Mouse (Mus musculus): Measurements from ENCODE around the gene Fto. TPM values are rescaled to one million over a fixed set of nuclear protein-coding genes. Genes with fewer than 3 reads are reported as not detected.

The Fto gene
- polyA plus RNA-seq, 1 experiment from 2014 or later: 16.8 TPM

DNA sequence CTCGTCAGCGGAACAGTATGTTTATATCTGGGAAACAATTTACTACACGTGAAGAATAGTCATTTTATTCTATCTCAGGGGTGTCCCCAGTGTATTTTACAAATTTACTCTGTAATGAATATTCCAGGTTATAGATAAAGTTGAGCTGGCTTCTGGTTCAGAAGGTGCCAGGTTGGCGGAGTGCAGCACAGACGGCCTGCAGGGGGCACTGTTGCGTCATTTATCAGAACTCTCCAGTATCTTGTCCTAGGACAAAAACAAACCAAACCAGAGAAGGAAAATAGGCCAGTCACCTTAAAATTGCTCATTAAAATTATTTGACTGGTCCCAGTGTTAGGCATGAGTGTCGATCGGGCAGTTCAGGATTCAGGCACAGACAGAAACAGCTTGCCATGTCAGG, 218.6 kb downstream of the Fto start:
- no peaks in the 10 kb centered on the region for H3K9me3 ChIP-seq (replicated peaks)
- H3K36me3 ChIP-seq (replicated peaks): no peaks in the 10 kb centered on the region
- H3K4me1 ChIP-seq (replicated peaks): peaks cover 10% of the 10 kb centered on the region
- H3K9ac ChIP-seq: no peak overlapping the region
- no peaks in the 10 kb centered on the region for H3K27me3 ChIP-seq
- no peak overlapping the region for H3K4me3 ChIP-seq (replicated peaks)
- WGBS (ENCODE audit: insufficient replicate concordance): 29% methylated on average over 8 of the region's 8 CpGs
- H3K4me2 ChIP-seq: no peak overlapping the region
- ATAC-seq (ENCODE audit: insufficient read depth): no peak
- H3K27ac ChIP-seq (replicated peaks): no peak overlapping the region

DNA sequence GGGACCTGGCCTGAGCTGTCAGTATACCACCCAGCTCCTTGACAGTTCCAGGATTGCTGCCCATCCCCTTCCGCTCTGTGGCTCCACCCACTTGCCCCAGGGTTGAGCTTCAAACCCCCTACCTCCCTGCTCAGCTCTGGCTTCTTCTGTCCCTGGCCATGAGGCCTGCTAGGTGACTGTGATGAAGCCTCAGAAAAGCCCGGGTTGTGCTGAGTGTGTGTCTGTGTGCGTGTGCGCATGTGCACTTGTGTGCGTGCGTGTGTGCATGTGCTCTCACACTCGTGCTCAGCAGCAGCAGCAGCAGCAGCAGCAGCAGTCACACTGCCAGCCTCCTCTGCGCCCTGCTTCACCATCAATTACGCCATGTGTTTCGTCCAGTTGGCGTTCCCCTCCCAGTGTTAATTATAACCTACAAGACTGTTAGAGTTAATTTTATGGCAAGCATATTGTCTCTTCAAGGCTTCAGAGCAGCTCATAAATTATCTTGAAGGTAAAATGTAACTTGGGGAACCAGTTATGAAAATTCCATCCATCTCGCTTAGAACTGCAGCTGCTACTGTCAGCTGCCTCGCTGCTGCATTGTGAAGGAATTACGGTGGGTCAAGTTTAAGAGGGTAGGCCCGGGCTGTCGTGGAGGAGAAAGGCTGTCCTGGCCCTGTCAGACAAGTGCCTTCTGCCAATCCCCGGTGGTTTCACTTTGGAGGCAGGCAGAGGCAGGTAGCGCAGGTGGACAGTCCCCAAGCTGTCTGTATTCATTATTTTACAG, 219.5 kb downstream of the Fto start:
- Histone ChIP-seq H3K4me3 (replicated peaks) (no peak overlapping the region), H3K27ac (replicated peaks) (no peak overlapping the region), H3K27me3 (no peaks in the 10 kb centered on the region), H3K4me1 (replicated peaks) (peaks cover 15% of the 10 kb centered on the region), H3K9me3 (replicated peaks) (no peaks in the 10 kb centered on the region), H3K4me2 (no peak overlapping the region), H3K36me3 (replicated peaks) (no peaks in the 10 kb centered on the region), H3K9ac (no peak overlapping the region)
- no peak for ATAC-seq (ENCODE audit: insufficient read depth)
- 81% methylated on average over 18 of the region's 18 CpGs for WGBS (ENCODE audit: insufficient replicate concordance)

DNA sequence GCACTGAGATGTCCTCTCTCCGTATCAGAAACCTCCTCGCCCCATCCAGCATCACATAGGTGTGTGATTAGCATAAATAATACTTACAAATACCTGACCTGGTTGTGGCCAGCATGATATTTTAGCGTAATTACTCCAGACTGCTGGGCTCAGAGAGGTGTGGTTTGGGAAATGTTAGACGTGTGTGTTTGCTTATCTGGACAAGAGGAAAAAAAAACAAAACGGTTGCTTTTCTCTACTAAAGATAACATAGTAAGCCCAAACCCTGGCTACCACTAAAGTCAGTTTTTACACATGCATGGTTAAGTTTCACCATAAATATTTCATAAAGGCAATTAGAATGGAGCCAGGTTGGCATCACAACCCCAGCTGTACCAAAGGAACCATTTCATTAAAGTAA, 221.4 kb downstream of the Fto start:
- Histone ChIP-seq H3K36me3 (replicated peaks) (no peaks in the 10 kb centered on the region), H3K4me3 (replicated peaks) (no peak overlapping the region), H3K27me3 (no peaks in the 10 kb centered on the region), H3K4me2 (no peak overlapping the region), H3K9me3 (replicated peaks) (no peaks in the 10 kb centered on the region), H3K27ac (replicated peaks) (no peak overlapping the region), H3K9ac (no peak overlapping the region), H3K4me1 (replicated peaks) (peaks cover 24% of the 10 kb centered on the region)
- WGBS (ENCODE audit: insufficient replicate concordance): 25% methylated on average over 5 of the region's 5 CpGs
- no peak for ATAC-seq (ENCODE audit: insufficient read depth)

DNA sequence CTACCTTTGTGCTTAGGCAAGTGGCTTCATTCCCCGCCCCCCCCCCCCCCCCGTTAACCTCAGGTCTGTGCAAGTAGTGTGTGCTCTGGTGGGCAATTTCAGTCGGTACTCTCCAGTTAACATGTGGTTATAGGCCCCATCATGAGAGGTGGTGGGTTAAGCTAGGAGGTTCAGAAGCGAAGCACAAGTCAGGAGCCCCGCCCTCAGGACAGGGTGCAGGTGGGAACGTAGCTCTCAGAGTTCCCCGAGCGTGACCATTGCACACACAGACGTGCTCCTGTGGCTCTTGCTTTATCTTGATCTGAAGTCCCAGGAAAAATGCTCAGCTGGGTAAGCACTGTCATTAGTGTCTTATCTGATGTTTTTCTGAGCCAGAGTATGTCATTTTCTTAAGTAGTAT, 224.8 kb downstream of the Fto start:
- Histone ChIP-seq H3K4me3 (replicated peaks) (no peak overlapping the region), H3K27ac (replicated peaks) (no peak overlapping the region), H3K36me3 (replicated peaks) (no peaks in the 10 kb centered on the region), H3K27me3 (no peaks in the 10 kb centered on the region), H3K4me2 (no peak overlapping the region), H3K4me1 (replicated peaks) (peaks cover 28% of the 10 kb centered on the region), H3K9ac (no peak overlapping the region), H3K9me3 (replicated peaks) (no peaks in the 10 kb centered on the region)
- WGBS (ENCODE audit: insufficient replicate concordance): 35% methylated on average over 9 of the region's 9 CpGs
- ATAC-seq (ENCODE audit: insufficient read depth): no peak

DNA sequence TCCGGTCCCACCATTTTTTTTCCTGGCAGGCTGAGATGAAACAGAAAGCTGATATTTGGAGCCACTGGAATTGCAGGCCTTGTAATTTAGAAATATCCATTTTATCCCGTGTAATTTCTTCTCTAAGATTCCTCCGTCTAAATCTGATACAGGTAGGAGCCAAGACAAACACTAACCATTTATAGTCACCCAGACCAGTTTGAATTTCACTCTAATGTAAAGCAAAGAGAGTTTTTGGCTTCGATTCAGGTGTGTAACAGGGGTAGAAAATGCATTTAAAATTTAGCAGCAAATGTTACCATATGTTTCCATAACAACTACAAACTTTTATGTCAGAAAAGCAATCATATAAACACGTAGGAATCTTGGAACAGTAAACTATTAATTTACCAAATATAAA, 225.6 kb downstream of the Fto start:
- H3K9ac ChIP-seq: no peak overlapping the region
- 67% methylated on average over 5 of the region's 5 CpGs for WGBS (ENCODE audit: insufficient replicate concordance)
- H3K9me3 ChIP-seq (replicated peaks): no peaks in the 10 kb centered on the region
- ATAC-seq (ENCODE audit: insufficient read depth): no peak
- H3K36me3 ChIP-seq (replicated peaks): no peaks in the 10 kb centered on the region
- H3K27ac ChIP-seq (replicated peaks): no peak overlapping the region
- no peak overlapping the region for H3K4me2 ChIP-seq
- no peak overlapping the region for H3K4me3 ChIP-seq (replicated peaks)
- peaks cover 26% of the 10 kb centered on the region for H3K4me1 ChIP-seq (replicated peaks)
- no peaks in the 10 kb centered on the region for H3K27me3 ChIP-seq

DNA sequence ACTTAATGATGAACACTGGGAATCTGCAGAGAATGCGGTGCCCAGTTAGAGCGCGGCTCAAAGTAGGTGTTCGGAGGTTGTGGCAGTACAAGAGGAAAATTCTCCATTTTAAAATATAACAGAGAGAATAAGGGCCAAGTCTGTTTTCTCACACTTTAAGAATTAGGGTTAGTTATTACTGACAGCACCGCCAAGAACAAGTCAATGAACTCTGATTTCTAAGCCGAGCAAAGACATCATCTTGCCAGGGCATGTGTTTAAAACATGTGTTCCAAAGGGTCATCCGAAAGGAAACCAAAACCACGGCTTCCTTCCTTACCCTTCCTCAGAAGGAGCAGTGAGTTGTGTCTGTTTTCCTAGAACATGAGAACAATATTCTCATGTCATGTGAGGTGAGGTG, 226.3 kb downstream of the Fto start:
- WGBS (ENCODE audit: insufficient replicate concordance): 73% methylated on average over 8 of the region's 8 CpGs

DNA sequence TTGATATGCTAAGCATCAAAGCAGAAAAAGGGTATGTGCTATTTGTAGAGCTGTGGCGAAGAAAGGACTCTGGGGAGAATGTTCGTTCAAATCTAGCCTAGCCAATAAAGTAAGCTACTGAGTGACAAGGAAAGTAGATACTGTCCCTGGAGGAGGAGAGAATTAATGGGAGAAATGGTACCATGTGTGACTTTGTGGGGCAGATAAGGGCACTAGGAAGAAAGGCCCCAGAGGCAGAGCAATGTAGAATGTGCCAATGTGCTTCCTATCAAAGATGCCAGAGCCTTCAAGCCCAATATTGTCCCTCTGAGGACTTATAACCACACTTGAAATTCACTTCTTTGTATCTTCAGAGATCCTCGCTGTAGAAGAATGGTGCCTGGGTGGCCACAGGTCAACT, 227.9 kb downstream of the Fto start:
- no peak overlapping the region for H3K4me3 ChIP-seq (replicated peaks)
- no peak overlapping the region for H3K27ac ChIP-seq (replicated peaks)
- 23% methylated on average over 3 of the region's 3 CpGs for WGBS (ENCODE audit: insufficient replicate concordance)
- no peak overlapping the region for H3K4me2 ChIP-seq
- peaks cover 17% of the 10 kb centered on the region for H3K4me1 ChIP-seq (replicated peaks)
- ATAC-seq (ENCODE audit: insufficient read depth): peak; percentile 34; the same call in 1 of the 2 replicates
- H3K27me3 ChIP-seq: no peaks in the 10 kb centered on the region
- no peaks in the 10 kb centered on the region for H3K9me3 ChIP-seq (replicated peaks)
- H3K36me3 ChIP-seq (replicated peaks): no peaks in the 10 kb centered on the region
- no peak overlapping the region for H3K9ac ChIP-seq

More for the DNA sequence above, 226.3 kb downstream of the Fto start:
- Histone ChIP-seq H3K9ac (no peak overlapping the region), H3K4me1 (replicated peaks) (peaks cover 19% of the 10 kb centered on the region), H3K27me3 (no peaks in the 10 kb centered on the region), H3K4me3 (replicated peaks) (no peak overlapping the region), H3K27ac (replicated peaks) (no peak overlapping the region), H3K9me3 (replicated peaks) (no peaks in the 10 kb centered on the region), H3K4me2 (no peak overlapping the region), H3K36me3 (replicated peaks) (no peaks in the 10 kb centered on the region)
- ATAC-seq (ENCODE audit: insufficient read depth): no peak

DNA sequence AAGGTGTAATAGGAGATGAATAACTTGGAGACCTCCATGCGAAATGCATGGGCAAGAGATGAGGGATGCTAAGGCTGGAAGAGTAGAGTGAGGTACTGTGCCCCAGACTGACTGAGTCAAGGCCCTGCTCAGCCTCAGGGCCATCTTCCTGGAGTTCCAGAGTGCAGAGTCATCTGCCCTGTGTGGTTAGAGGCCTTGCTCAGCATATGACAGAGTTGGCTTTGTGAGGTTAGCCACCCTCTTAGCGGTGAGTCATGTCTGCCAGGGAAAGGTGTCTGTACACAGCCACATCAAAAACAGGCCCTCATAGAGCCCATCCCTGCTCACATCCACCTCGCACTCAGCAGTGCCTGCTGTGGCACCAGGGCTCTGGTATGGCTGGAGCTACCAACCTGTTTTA, 232.2 kb downstream of the Fto start:
- 63% methylated on average over 3 of the region's 3 CpGs for WGBS (ENCODE audit: insufficient replicate concordance)
- Histone ChIP-seq H3K27ac (replicated peaks) (no peak overlapping the region), H3K9ac (no peak overlapping the region), H3K4me3 (replicated peaks) (no peak overlapping the region), H3K4me1 (replicated peaks) (no peaks in the 10 kb centered on the region), H3K27me3 (no peaks in the 10 kb centered on the region), H3K36me3 (replicated peaks) (no peaks in the 10 kb centered on the region), H3K9me3 (replicated peaks) (no peaks in the 10 kb centered on the region), H3K4me2 (no peak overlapping the region)
- ATAC-seq (ENCODE audit: insufficient read depth): no peak

DNA sequence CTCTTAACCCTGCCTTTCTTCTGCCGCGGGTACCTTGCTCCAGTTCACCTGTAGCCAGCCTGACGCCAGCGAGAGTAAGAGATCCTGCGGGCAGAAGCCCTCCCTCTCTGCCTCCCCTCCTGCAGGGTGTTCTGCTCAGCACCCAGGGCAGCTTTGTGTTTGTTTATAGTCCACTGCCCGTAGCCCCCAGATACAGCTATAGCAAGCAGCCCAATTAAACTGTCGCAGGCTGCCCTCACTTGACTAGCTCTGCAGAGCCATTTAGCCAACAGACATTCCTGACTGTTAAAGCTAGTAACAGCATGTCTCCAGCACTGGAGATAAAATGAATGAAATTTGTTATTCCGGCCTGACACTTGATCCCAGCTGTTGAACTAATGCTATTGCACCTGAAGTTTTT, 233.3 kb downstream of the Fto start:
- no peak for ATAC-seq (ENCODE audit: insufficient read depth)
- Histone ChIP-seq H3K9me3 (replicated peaks) (no peaks in the 10 kb centered on the region), H3K27ac (replicated peaks) (no peak overlapping the region)

DNA sequence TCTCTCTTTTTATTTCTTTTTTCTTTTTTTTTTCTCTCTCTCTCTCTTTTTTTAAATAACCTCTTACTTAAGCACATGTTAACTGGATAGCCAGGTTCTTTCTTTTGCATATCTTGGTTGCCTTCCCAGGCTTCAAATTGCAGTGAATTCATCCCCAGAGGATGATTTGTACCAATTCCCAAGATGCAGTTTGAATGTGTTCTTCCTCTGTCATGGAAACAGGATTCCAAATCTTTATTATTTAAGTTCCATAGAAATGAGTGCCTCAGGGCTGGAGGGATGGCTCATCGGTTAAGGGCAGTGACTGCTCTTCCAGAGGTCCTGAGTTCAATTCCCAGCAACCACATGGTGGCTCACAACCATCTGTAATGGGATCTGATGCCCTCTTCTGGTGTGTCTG, 236.8 kb downstream of the Fto start:
- H3K27me3 ChIP-seq: no peaks in the 10 kb centered on the region
- H3K9ac ChIP-seq: no peak overlapping the region
- WGBS (ENCODE audit: insufficient replicate concordance): 70% methylated on average over 1 of the region's 1 CpGs
- no peak overlapping the region for H3K27ac ChIP-seq (replicated peaks)
- H3K4me2 ChIP-seq: no peak overlapping the region
- H3K36me3 ChIP-seq (replicated peaks): no peaks in the 10 kb centered on the region
- H3K9me3 ChIP-seq (replicated peaks): no peaks in the 10 kb centered on the region
- no peak overlapping the region for H3K4me3 ChIP-seq (replicated peaks)
- no peak for ATAC-seq (ENCODE audit: insufficient read depth)
- 0 out of 2 replicates have a peak, but pooled peaks cover 5% of the 10 kb centered on the region for H3K4me1 ChIP-seq (replicated peaks)

More for the DNA sequence above, 233.3 kb downstream of the Fto start:
- Histone ChIP-seq H3K27me3 (no peaks in the 10 kb centered on the region), H3K4me2 (no peak overlapping the region), H3K36me3 (replicated peaks) (no peaks in the 10 kb centered on the region), H3K4me3 (replicated peaks) (no peak overlapping the region), H3K9ac (no peak overlapping the region), H3K4me1 (replicated peaks) (0 out of 2 replicates have a peak, but pooled peaks cover under 1% of the 10 kb centered on the region)
- WGBS (ENCODE audit: insufficient replicate concordance): 73% methylated on average over 8 of the region's 8 CpGs

DNA sequence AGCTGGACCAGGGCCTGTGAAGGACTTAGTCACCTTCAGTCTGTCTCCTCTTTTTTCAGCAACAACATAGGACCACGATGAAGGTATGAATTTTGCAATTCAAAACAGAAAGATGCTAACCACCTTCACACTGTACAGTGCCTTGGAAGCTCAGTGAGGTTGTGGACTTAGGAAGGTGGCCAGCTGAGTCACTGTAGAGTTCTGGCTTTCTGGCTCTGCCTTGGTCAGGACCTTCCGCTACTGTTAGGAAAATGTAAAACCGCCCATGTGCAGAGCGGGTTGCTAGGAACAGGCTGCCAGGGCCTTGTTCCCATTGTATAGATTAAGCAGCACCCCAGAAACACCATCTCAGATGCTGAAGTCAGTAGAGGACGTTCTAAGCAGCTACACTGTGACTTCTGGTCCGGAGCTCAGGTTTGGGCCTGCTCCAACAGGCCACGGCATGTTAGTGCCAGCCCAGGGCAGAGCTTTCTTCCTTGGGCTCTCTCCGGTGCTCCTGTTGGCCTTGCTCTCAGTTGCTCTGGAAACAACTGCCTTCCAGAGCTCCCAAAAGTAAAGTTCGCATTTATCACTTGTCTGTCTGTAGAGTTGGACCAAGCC, 237.9 kb downstream of the Fto start:
- Histone ChIP-seq H3K27ac (replicated peaks) (no peak overlapping the region), H3K27me3 (no peaks in the 10 kb centered on the region), H3K36me3 (replicated peaks) (no peaks in the 10 kb centered on the region), H3K4me3 (replicated peaks) (no peak overlapping the region), H3K9me3 (replicated peaks) (no peaks in the 10 kb centered on the region), H3K4me2 (no peak overlapping the region), H3K4me1 (replicated peaks) (0 out of 2 replicates have a peak, but pooled peaks cover 5% of the 10 kb centered on the region), H3K9ac (no peak overlapping the region)
- 76% methylated on average over 9 of the region's 9 CpGs for WGBS (ENCODE audit: insufficient replicate concordance)
- ATAC-seq (ENCODE audit: insufficient read depth): no peak

Measured in liver, embryonic 15.5 days (tissue).